Mouse (Mus musculus) mesoderm, embryonic 11.5 days (tissue): ENCODE measurements around the gene Aplp1.
A peak's percentile ranks its signal among the peaks of the same experiment; 100 is the strongest.

Experiments used
- DNase-seq: peaks from one replicate; pipeline ENCODE4 v3.0.0-alpha.2; 2012; ENCODE audit warnings: low read depth, low spot score

Aplp1 gene

DNA sequence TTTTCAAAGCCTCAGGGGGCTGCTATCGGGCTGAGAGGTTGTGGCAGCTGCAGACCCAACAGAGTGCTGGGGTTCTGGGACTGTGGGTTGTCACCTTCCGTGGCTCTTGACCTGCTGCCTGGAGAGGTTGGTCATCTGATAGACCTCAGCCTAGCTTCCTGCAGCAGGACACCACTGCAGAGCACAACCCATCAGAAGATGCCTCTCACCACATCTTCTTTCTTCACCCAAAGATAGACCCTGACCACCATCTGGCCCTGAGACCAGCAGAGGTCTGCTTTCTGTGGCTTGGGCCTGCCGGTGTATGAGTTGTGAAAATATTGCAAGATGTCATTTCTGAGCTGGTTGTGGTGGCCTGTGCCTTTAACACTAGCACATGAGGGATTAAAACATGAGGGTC, 34.3 kb downstream of the Aplp1 start:
- no peak for DNase-seq

DNA sequence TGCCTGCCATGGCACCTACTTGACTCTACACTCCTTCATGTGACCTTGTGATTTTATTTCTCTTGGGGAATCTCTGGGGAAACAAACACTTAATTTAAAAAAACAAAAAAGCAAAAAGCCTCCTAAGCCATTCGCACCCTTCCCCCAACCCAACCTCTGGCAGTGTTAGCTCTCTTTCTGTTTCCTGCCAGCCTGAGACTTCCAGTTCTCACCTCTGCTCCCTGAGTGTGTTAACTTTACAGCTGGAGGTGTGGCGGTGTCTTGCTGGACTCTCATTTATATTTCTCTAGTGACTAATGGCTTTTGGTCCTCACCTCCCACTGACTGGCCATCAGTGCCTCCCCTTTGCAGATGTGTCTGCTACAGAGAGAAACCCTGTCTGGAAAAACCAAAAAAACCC, 35.5 kb downstream of the Aplp1 start:
- DNase-seq, result no peak

- no peak for DNase-seq
Measured at GRCm38 (mm10) chr7:30408639-30409038, 36.7 kb downstream of the Aplp1 start.

GRCm38 (mm10) chr7:30402343-30402742, 43.0 kb downstream of the Aplp1 start:
- DNase-seq, result no peak

DNA sequence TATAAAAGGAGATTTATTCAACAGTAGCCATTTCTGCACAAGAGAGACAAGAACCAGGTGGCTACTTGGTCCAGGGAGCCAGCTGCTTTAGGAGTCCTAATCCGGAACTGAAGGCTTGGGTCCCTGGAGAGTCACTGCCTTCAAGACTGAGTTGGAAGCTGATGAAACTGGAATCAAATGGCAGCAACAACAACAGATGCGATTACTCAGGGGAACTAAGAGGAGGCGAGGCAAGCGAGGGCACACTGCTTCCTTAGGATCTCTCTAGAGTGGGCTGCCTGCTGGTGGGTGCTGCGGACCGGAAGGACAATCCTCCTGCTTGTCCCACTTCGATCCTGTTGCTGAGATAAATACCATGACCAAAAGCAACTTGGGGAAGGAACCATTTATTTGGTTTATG, 45.7 kb downstream of the Aplp1 start:
- peak; percentile 41 for DNase-seq

GRCm38 (mm10) chr7:30394871-30395270, 50.5 kb downstream of the Aplp1 start:
- DNase-seq, result no peak

DNA sequence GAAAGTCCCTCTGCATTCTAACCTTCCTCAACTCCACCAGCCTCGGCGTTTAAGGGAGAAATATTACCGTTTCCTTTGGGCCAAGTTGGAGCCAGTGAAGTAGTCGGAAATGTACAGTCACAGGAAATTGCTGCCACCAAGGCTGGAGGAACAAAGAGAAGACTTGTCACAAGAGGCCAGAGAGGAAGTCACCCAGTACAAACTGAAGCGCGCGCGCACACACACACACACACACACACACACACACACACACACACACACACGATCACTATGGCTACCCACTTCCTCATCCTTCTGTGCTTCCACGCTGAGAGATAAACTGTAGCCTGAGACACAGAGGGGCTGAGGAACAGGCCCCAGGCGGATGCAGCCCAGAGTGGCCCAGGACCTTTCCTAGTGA, 51.0 kb downstream of the Aplp1 start:
- no peak for DNase-seq

- DNase-seq, result no peak
Measured at GRCm38 (mm10) chr7:30393631-30394030, 51.7 kb downstream of the Aplp1 start.

GRCm38 (mm10) chr7:30392746-30393520, 52.4 kb downstream of the Aplp1 start:
- DNase-seq, result no peak
